Mouse (Mus musculus) myocyte (in vitro differentiated cells): Measurements from ENCODE around the gene Zfand6.

ENCODE experiments used
- MAX ChIP-seq: IDR thresholded peaks from one replicate; pipeline ENCODE4 v1.6.1; 2011; ENCODE audit warnings: low read depth, mild to moderate bottlenecking, control low read depth
- MYOD1 ChIP-seq, 3 experiments: IDR thresholded peaks; one replicate each; pipeline ENCODE4 v1.6.1; 2011; ENCODE audit warnings: control low read depth in 2 of 3, low read depth in 2 of 3, mild to moderate bottlenecking in 2 of 3, moderate library complexity in 1 of 3; ENCODE audit not compliant: insufficient read length in 2 of 3, control insufficient read depth in 1 of 3
- POLR2A ChIP-seq: IDR thresholded peaks from one replicate; pipeline ENCODE4 v1.6.1; 2011; ENCODE audit warnings: low read depth, mild to moderate bottlenecking, control low read depth, moderate library complexity; ENCODE audit not compliant: insufficient read length
- POLR2AphosphoS2 ChIP-seq: IDR thresholded peaks from one replicate; pipeline ENCODE4 v1.6.1; 2011; ENCODE audit warnings: low read depth, control low read depth; ENCODE audit not compliant: insufficient read length
- REST ChIP-seq: IDR thresholded peaks from one replicate; pipeline ENCODE4 v1.6.1; 2011; ENCODE audit warnings: mild to moderate bottlenecking, control low read depth, moderate library complexity; ENCODE audit not compliant: insufficient read depth, insufficient read length
- SRF ChIP-seq: IDR thresholded peaks from one replicate; pipeline ENCODE4 v1.6.1; 2011; ENCODE audit warnings: low read depth; ENCODE audit not compliant: control insufficient read depth, insufficient read length
- TCF12 ChIP-seq: IDR thresholded peaks from one replicate; pipeline ENCODE4 v1.6.1; 2011; ENCODE audit warnings: mild to moderate bottlenecking, control low read depth; ENCODE audit not compliant: poor library complexity, insufficient read depth, severe bottlenecking
- TCF3 ChIP-seq: IDR thresholded peaks from one replicate; pipeline ENCODE4 v1.6.1; 2011; ENCODE audit warnings: low read depth, control low read depth; ENCODE audit not compliant: insufficient read length

- TF ChIP-seq MAX (no peak), POLR2A (no peak), TCF12 (no peak), REST (no peak), TCF3 (no peak), MYOD1 (IDR thresholded peaks at IDR 0.05; ENCODE audit: control insufficient read depth in 1 of 3, insufficient read length in 2 of 3, low read depth in 2 of 3) (no peak), POLR2AphosphoS2 (no peak), SRF (no peak)
These were observed 43.3 kb upstream of the Zfand6 start for GRCm38 (mm10) chr7:84733038-84733437.
